Mouse (Mus musculus) kidney, adult 11 months (tissue): ENCODE measurements around the gene Prmt7.
A peak's percentile ranks its signal among the peaks of the same experiment; 100 is the strongest.
"Not testable (repeated sequence)": the region's sequence is repeated elsewhere in the genome, so short reads cannot be mapped to it uniquely, and the experiment has no call there.

Experiments used
- DNase-seq: peaks from one replicate; pipeline ENCODE4 v3.0.0; 2022

Gene Prmt7

DNA sequence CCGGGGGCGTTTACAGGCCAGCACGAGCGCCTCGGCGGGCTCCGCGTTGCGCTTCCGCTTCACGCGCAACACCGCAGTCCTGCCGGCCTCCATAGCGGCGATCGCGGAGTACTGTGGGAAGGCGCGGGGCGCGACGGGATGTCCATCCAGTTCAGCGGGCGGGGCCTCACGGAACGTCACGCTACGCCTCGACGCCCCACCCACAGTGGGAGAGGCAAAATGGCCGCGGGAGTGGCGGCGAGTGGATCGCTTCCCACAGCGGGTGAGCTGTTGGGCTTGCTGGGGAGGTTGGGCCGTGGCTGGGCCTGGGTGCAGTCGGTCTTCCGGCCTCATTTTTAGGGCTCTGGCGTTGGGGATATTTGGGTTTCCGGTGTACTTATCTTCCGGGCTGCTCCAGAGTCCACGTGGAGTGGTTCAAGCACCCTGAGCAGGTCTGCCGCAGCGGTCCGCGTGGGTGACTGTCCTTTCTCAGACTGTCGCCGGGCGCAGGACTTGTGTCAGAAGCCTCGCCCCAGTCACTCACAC lies at the start of gene Prmt7, which contains the start of gene Slc7a6os:
TSS of gene Prmt7 (plus strand) at position 116 of the 525 bp plus-strand sequence.
TSS of gene Slc7a6os (minus strand) at position 115 of the 525 bp plus-strand sequence.
- DNase-seq, result peak; percentile 92

DNA sequence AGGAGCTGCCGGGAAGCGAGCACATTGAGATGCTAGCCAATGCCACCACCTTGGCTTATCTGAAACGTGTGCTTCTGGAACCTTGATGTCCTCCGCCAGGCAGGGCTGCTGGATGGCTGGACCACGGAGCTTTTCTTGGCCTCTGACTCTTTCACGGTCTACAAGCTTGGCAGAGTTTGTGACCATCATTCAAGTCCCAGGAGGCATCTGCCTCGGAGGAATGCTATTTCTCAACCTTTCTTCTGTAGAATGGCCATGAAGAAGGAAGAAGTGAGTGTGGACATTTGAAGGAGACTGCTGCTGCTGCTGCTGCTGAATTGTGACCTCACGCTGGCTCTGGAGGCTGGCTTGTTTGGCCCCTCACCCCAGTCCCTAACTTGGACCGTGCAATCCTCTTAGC lies 47.5 kb upstream of the Prmt7 start:
- DNase-seq, result no peak

DNA sequence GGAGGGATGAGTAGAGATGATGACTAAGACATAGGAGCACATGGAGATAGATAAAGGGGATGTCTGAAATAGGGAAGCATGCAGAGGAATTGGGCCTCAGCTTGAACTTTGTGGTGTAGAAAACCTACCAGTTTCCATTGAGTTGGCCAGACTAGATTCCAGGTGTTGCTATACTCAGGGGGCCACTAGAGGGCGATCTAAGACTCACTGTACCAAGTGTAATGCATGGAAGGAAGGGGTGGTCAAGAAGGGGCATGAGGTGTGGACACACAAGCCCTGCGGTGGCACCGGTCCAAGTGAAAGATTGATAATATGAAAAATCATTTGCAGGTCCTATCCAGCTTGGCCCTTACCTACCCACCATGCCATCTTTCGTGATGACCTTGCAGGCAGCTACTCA lies 45.3 kb upstream of the Prmt7 start:
- peak; percentile 56 for DNase-seq

DNA sequence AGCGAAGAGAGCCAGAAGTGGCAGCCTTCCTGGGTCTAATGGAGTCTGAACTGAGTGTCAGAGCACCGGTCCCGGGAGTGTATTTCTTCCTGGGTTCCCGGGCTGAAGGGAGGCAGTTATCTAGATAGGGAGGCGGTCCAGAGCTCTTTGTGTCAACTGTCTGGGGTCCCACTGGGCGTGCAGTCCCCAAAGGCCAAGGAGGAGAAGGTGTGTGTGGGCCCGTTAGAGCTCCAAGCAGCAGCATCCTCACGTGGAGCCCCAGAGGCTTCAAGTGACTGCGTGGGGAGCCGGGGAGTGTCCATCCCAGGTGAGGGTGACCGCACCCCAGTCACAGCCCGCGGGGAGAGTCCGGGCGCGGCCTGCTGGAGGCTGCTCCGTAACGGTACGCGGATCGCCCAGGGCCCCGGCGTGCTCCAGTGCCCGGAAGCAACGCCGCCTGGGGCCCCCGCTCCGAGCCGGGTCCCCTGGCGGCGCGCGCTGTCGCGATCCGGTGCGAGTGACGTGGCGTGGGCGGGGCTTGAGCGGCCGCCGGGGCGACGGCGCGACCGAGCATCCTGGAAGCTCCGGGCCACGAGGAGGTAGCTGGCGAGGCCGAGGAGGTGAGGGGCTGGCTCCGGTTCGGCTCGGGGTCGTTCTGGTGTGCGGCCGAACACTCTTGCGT lies 42.2 kb upstream of the Prmt7 start, which contains the start of gene Slc7a6:
TSS of gene Slc7a6 (plus strand) at position 502 of the 661 bp plus-strand sequence.
- DNase-seq, result peak; percentile 62

DNA sequence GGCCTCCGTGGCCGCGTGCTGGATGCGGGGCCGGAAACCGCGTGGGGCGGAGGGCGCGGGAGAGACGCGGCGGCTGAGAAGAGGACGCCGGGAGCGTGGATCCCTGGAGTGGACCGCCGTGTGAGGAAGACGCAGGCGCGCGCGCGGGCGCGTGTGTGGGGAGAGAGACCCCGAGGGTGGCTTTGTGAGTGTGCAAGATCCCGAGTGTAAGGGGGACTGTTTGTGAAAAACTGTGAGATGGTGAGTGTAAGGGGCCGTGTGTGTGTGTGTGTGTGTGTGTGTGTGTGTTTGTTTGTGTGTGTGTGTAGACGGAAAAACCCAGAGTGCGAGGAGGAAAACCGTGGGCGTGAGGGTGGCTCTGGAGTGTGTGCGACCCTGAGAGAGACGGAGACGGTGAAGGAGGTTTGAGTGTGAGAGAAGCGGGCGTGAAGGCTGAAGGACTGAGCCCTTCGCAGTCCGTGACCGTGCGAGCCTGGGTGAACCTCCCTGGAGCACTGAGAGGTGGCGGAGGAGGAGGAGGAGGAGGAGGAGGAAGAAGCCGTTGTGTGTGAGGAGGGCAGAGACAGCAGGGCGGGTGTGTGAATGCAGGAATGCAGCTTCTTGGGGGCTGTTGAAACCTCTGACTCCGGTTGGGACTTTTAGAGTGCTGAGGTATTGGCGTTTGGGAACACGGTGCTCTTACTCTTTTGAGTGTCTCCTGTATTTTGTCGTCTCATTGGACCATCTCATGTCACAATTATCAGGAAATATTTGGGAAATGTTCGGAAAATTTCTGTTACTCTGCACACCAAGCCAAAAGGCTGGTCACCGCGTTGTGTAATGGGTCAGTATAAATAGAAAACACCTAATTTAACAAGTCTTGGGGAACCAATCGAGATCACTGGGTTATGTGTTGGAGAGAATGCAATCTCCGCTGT lies 41.5 kb upstream of the Prmt7 start:
- no peak for DNase-seq

DNA sequence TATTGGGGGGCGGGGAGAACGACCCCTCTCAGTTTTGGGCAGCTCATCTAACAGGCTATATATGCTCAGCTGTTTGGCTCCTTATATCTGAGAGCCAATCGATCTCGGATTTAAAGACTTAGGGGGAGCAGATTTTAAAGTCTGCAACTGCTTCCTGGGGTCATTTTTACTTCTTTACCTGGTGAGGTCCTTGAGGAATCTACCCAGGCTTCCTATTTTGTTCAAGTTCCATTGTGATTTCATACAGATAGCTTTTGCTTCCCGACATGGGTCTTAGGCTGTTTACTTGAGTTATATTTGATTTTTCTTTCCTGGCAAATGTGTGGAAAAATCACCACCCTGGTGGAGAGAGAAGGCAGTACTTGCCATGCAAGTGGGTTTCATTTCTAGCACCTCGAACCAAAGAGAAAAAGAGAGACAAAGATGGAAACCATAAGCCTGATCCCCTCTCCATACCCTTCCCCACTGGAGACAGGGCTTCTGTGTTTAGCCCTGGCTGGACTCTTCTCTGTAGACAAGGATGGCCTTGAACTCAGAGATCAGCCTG lies 40.7 kb upstream of the Prmt7 start:
- DNase-seq, result no peak

DNA sequence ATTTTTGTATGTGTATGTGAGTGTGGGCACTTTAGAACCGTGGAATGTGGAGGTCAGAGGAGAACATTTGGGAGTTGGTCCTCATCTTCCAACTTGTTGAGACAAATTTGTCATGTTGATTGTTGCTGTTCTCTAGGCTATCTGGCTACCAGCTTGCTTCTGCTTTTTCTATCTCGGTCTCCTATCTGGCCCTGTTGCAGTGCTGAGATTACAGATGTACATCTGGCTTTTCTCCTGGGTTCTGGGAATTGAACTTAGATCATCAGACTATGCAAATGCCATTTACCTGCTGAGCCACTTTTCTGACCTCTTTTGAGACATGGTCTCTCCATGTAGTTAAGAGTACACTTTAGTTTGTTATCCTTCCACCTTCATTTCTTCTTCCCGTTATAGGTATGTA lies 37.2 kb upstream of the Prmt7 start:
- DNase-seq, result no peak

DNA sequence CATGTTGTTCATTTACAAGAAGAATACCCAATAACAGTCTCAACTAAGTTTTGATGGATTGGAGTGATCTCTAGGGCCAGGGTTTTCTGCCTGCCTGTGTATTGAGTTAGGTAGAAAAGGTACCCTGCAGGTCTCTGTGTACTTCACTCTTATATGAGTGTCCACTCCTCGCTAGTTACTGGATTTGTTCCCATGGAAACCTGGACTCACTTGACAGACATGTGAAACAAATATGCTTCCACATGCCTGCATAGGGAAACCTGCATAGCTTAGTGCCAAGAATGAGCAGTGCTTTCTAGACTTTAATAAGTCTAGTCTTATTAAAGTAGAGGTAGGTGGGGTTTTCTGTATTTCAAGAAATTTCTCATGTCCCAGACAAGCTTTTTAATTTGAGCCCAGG lies 33.8 kb upstream of the Prmt7 start:
- DNase-seq, result no peak

DNA sequence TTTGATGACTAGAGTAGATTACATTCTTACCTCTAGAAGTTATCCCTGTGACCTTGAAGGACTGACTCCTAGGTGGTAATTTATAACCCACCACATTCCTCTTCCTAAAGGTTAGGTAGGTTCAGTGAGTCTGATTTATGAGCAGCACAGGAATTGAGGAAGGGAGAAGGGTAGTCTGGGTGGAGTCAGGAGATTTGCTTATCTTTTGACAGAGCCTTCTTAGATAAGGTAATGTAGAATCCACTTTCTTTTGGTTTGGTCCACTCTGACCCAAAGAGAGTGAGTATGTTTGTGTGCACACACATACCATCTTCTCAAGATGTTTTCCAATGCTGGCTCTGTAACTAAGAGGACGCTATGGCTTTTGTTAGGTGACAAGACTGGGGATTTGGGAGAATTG lies 33.1 kb upstream of the Prmt7 start:
- no peak for DNase-seq

DNA sequence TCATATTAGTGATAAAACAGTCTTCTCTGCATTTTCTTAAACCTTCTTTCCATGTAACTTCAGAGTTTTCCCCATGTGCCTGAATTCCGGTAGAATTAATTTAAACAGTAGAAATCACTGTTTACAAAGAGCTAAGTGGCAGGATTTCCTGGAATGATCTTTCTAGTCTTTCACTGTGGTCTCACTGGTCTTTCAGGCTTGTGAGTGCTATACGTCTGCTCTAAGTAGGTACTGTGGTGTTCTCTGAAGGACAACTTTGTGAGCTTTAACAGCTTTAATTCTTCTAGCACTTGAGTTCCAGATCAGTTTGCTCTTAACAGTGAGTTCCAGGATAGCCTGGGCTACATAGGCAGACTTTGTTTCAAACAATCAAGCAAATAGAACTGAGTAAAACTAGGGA lies 32.3 kb upstream of the Prmt7 start:
- no peak for DNase-seq

DNA sequence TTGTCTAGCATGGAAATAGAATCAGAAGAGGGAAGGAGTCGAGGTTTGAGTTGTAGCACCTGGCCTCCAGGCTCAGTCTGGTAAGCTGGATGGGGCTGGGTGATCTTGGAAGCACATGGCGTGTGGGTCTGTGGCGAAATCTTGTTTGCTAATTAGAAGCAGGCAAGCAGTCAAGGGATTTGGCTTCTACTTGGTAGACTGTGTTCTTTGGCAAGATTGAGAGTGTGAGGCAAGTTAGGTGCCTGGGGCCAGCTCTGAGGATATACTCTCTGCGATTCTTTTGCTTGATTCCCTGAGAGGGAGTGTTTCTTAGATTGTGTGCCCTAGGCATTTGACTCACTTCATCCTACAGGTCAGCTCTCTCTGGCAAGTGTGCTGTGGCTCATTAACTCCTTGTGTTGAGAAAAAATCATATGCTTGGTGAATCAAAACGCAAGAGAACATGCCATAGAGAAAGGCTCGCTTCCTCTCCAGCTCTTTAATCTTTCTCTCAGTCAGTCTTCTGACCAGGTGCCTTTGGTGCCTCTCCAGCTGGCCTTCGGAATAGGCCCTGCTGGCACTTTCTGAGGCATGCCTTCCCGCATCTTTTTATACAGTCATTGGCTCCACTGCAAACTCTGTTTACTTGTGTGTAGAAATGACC lies 25.0 kb upstream of the Prmt7 start:
- peak; percentile 35 for DNase-seq

DNA sequence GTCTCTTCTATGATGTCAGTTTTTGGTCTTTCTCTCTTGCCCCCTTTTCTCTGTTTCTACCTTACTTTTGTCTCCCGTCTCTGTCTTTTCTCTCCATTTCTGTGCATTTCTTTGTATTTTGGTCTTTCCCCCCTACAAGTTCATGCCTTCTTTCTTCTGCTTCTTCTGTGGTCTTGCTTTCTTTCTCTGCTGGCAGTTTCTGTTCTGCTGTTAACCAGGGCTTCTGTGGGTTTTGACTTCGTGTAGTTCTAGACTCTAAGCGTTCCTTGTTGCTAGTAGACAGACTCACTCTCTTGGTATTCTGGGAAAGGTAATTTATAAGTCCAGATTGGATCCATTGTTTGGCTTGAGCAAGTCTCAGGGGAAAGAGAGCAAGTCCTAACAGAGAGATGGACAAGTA lies 24.3 kb upstream of the Prmt7 start:
- no peak for DNase-seq

DNA sequence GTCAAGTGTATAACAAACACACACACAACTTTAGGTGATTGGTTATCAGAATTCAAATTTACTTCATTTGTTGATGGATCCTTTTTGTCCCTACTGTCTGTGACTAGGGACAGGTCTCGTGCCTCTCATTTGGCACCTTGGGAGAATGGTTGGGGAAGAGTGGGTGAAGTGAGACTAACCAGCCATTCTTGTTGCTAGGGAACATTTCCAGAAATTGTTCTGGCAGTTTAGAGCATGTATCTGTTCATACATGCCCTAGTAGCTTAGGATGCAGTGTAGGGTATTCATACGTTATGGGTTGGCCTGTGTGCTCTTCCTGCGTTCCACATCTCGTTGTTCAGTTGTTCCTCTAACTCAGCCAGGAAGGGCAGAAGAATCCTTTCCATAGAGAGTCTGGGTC lies 21.6 kb upstream of the Prmt7 start:
- no peak for DNase-seq

DNA sequence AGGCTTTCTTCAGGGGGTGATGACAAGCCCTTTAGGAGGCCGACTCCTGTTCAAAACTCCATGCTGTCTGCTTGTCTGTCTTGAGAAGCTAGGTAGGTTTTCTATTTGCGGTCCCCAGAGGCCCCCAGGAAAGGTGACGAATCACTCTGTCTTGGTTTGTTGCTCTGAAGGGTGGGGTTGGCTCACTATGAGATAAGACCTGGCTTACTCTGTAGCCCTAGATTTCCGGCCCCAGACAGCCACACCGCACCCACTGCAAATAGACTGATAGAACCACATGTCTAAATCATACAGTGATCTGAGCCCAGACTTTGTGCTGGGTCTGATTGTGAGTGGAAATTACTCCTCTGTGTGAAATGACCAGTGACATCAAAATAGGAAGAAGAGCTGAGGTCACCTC lies 19.1 kb upstream of the Prmt7 start:
- no peak for DNase-seq

DNA sequence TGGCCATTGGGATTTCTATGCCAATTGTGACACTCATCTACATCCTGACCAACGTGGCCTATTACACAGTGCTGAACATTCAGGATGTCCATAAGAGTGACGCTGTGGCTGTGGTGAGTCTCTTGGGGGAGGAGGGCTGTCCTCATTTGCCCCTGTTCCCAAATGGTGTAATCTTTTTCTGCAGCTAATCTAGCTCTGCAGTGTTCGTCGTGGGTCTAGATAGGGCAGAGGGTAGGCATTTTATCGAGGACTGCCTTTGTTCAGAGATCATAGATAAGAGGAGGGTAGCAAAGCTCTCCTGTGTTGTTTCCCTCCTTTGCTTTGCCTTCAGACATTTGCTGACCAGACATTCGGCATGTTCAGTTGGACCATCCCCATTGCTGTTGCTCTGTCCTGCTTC lies 17.6 kb upstream of the Prmt7 start:
- no peak for DNase-seq

DNA sequence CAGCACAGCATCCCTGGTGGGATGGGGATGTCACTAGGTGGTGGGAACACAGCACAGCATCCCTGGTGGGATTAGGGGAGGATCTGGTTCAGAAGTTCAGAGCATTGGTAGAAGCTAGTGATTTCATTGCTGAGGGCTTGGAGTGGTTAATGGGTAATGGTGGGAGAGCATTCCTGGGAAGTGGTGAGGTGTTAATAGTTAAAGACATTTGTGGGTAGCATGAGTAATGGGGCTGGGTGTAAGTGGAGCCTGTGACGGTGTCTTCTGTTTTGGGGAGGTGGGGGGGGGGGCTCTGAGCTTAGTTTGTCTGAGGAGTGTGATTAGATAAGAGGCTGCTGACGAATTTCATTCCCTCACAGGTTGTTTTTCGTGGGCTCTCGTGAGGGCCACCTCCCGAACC lies 16.7 kb upstream of the Prmt7 start:
- no peak for DNase-seq

DNA sequence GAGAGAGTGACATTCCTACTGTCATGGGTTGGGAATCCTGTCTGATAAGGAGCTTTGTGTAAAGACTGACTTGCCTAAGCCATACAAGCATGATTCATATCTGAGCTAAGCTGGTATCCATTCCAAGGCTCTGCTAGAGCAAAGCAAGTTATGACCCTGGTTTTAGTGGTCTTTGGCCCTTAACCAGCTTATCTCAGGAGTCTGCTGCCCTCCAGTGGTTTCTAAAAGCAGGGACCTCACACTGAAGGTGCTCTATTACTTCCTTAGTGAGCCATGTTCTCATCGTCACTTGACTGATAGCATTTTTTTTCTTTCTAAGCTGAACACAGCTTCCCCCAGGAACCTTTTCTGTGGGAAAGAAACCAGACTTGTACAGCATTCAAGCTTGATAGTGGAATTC lies 12.0 kb upstream of the Prmt7 start:
- no peak for DNase-seq

DNA sequence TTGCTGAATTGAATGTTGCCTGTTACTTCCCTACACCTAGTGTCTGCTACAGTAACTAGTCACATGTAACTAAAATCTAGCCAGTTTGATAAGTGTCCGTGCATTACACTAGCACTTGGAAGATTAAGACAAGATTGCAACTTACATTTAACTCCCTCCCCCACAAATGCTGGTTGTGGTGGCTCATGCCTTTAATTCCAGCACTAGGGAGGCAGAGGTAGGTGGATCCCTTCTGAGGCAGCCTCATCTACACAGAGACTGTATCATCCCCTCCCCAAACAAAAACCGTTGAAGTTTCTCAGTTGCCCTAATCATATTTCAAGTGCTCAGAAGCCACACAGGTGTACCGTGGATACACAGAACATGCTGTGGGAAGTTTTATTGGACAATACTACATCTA lies 11.1 kb upstream of the Prmt7 start:
- DNase-seq, result not testable (repeated sequence)

DNA sequence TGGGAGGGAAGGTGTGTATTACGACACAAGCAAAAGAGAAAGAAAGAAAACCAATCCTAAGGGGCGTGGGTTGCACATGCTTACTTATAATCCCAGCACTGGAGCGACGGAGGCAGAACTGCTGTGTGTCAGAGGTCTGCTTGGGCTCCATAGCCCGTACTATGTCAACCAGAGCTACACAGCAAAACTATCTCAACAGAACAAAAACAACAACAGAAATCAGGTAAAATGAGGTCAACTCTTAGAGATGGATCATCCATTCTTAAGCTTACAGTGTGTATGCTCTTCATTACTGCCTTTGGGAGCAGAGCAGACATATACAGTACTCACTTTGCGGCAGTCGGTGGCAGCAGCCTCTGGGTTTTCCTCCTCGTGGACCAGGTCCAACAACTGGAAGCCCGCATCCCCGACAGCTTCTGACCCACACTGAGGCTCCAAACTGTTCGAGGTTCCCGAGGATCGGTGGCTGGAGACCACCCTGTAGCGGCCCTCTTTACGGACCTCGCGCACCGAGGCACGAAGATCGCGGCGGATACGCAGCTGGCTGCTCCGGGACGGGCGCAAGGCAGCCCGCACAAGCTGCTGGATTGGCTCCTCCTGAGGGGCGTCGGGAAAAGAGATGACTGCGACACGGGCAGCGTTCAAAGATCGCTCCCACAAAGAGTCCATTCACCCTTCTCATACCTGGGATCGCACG lies 553 bp upstream of the Prmt7 start:
- DNase-seq, result no peak

DNA sequence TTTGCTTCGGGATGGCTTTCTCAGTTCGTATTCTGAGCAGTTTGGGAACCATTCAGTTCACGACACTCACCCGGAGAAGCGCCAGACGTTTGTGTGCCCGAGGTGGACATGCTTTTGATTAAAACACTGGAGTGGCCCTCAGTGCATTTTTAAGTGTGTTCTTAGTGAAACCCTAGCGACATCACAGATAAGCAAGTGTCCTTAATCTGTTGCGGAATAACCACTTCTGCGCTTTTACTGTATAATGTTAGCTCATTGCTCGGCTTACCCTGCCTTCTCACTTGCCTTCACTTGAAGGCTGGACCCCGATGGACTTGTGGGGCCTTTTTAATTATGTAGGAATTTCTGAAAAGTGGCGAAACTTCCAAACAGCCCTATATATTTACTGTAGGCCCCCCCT lies 685 bp downstream of the Prmt7 start:
- no peak for DNase-seq

DNA sequence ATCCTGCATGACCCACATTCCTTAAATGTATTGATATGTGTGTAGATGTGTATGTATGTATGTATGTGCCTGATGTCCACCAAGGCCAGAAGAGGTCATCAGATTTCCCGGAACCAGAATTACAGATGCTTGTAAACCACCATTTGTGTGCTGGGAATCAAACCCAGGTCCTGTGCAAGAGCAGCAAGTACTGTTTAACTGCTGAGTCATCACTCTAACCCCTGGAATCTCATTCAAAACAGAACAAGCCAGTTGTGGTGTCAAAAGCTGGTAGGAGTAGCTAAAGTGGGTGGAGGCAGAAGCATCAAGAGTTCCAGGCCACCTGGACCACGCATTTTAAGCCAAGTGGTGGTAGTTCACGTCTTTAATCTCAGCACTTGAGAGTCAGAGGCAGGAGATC lies 3.2 kb downstream of the Prmt7 start:
- DNase-seq, result no peak

DNA sequence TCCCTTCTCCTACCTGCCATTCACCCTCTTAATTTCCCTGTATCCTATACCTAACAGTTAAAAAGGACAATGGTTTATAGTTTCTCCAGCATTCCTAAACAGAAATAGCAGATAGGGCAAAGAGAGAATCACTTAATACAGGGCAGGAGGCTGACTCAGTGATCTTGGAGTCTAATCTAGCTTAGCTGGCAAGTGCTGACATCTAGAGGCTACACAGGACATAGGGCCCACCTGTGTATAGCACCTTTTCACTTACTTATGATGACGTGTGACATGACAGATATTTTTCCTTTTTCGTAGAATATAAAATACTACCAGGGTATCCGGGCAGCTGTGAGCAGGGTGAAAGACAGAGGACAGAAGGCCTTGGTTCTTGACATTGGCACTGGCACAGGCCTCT lies 8.9 kb downstream of the Prmt7 start:
- no peak for DNase-seq

DNA sequence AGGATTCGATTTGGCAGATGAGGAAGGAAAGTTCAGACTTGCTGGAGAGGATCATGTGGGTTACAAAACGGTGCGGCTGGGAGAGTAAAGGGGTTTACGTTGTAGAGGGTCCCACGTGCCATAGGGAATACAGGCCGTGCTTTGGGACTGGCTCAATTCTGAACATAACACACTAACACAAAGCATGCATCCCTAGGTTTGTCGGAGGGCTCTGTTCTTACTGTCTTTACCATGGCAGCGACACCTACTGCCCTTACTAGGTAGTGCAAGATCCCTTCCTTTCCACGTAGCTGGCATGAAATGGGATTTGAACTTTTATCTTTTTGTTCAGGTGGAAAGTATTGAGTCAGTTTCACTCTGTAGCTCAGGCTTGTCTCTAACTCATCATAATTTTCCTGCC lies 15.9 kb downstream of the Prmt7 start:
- peak; percentile 19 for DNase-seq
